Mouse (Mus musculus): Measurements from ENCODE around the gene Itgb3. TPM values are rescaled to one million over a fixed set of nuclear protein-coding genes. Genes with fewer than 3 reads are reported as not detected.

The Itgb3 gene
- polyA plus RNA-seq, 1 experiment from 2014 or later: 0.91 TPM

- H3K36me3 ChIP-seq (ENCODE audit: control insufficient read depth, insufficient read depth): no peaks in the 10 kb centered on the region
- no peak for ATAC-seq
- H3K4me1 ChIP-seq (replicated peaks; ENCODE audit: control insufficient read depth, insufficient read depth, low read length): no peaks in the 10 kb centered on the region
- no peaks in the 10 kb centered on the region for H3K9me3 ChIP-seq (ENCODE audit: control insufficient read depth, low read length)
- H3K4me3 ChIP-seq (replicated peaks; ENCODE audit: low read length): no peak overlapping the region
- H3K27me3 ChIP-seq (replicated peaks; ENCODE audit: control insufficient read depth, insufficient read depth, low read length): no peaks in the 10 kb centered on the region
- 78% methylated on average over 10 of the region's 10 CpGs for WGBS
- no peak overlapping the region for H3K9ac ChIP-seq (replicated peaks; ENCODE audit: low read depth, low read length)
- H3K27ac ChIP-seq (ENCODE audit: low read length): no peak overlapping the region
- H3K4me2 ChIP-seq (ENCODE audit: low read length): no peak overlapping the region
These were observed 33.1 kb downstream of the Itgb3 start for GRCm38 (mm10) chr11:104640894-104641293.

- Histone ChIP-seq H3K4me1 (replicated peaks; ENCODE audit: control insufficient read depth, insufficient read depth, low read length) (no peaks in the 10 kb centered on the region), H3K4me2 (ENCODE audit: low read length) (no peak overlapping the region), H3K4me3 (replicated peaks; ENCODE audit: low read length) (no peak overlapping the region), H3K27ac (ENCODE audit: low read length) (no peak overlapping the region), H3K36me3 (ENCODE audit: control insufficient read depth, insufficient read depth) (no peaks in the 10 kb centered on the region), H3K27me3 (replicated peaks; ENCODE audit: control insufficient read depth, insufficient read depth, low read length) (no peaks in the 10 kb centered on the region), H3K9me3 (ENCODE audit: control insufficient read depth, low read length) (no peaks in the 10 kb centered on the region), H3K9ac (replicated peaks; ENCODE audit: low read depth, low read length) (no peak overlapping the region)
- no peak for ATAC-seq
- 78% methylated on average over 4 of the region's 4 CpGs for WGBS
These were observed 35.4 kb downstream of the Itgb3 start for GRCm38 (mm10) chr11:104643236-104643635.

GRCm38 (mm10) chr11:104645402-104645801 is 37.6 kb downstream of the Itgb3 start:
- Histone ChIP-seq H3K9me3 (ENCODE audit: control insufficient read depth, low read length) (no peaks in the 10 kb centered on the region), H3K4me1 (replicated peaks; ENCODE audit: control insufficient read depth, insufficient read depth, low read length) (no peaks in the 10 kb centered on the region), H3K4me3 (replicated peaks; ENCODE audit: low read length) (no peak overlapping the region), H3K36me3 (ENCODE audit: control insufficient read depth, insufficient read depth) (no peaks in the 10 kb centered on the region), H3K4me2 (ENCODE audit: low read length) (no peak overlapping the region), H3K9ac (replicated peaks; ENCODE audit: low read depth, low read length) (no peak overlapping the region), H3K27me3 (replicated peaks; ENCODE audit: control insufficient read depth, insufficient read depth, low read length) (no peaks in the 10 kb centered on the region), H3K27ac (ENCODE audit: low read length) (no peak overlapping the region)
- ATAC-seq: no peak
- WGBS: 92% methylated on average over 6 of the region's 6 CpGs

- Histone ChIP-seq H3K27ac (ENCODE audit: low read length) (no peak overlapping the region), H3K9ac (replicated peaks; ENCODE audit: low read depth, low read length) (no peak overlapping the region), H3K9me3 (ENCODE audit: control insufficient read depth, low read length) (no peaks in the 10 kb centered on the region), H3K4me3 (replicated peaks; ENCODE audit: low read length) (no peak overlapping the region), H3K36me3 (ENCODE audit: control insufficient read depth, insufficient read depth) (no peaks in the 10 kb centered on the region), H3K4me1 (replicated peaks; ENCODE audit: control insufficient read depth, insufficient read depth, low read length) (no peaks in the 10 kb centered on the region), H3K27me3 (replicated peaks; ENCODE audit: control insufficient read depth, insufficient read depth, low read length) (no peaks in the 10 kb centered on the region), H3K4me2 (ENCODE audit: low read length) (no peak overlapping the region)
- no peak for ATAC-seq
- WGBS: 86% methylated on average over 4 of the region's 4 CpGs
These were observed 38.4 kb downstream of the Itgb3 start for GRCm38 (mm10) chr11:104646173-104646572.

GRCm38 (mm10) chr11:104646611-104647010 is 38.8 kb downstream of the Itgb3 start:
- no peak overlapping the region for H3K9ac ChIP-seq (replicated peaks; ENCODE audit: low read depth, low read length)
- H3K27ac ChIP-seq (ENCODE audit: low read length): no peak overlapping the region
- H3K27me3 ChIP-seq (replicated peaks; ENCODE audit: control insufficient read depth, insufficient read depth, low read length): no peaks in the 10 kb centered on the region
- WGBS: 90% methylated on average over 5 of the region's 5 CpGs
- H3K9me3 ChIP-seq (ENCODE audit: control insufficient read depth, low read length): no peaks in the 10 kb centered on the region
- H3K4me3 ChIP-seq (replicated peaks; ENCODE audit: low read length): no peak overlapping the region
- ATAC-seq: no peak
- H3K4me1 ChIP-seq (replicated peaks; ENCODE audit: control insufficient read depth, insufficient read depth, low read length): no peaks in the 10 kb centered on the region
- H3K4me2 ChIP-seq (ENCODE audit: low read length): no peak overlapping the region
- H3K36me3 ChIP-seq (ENCODE audit: control insufficient read depth, insufficient read depth): no peaks in the 10 kb centered on the region

GRCm38 (mm10) chr11:104647188-104647867 is 39.5 kb downstream of the Itgb3 start:
- H3K9ac ChIP-seq (replicated peaks; ENCODE audit: low read depth, low read length): no peak overlapping the region
- no peak for ATAC-seq
- WGBS: 65% methylated on average over 8 of the region's 8 CpGs
- no peak overlapping the region for H3K4me3 ChIP-seq (replicated peaks; ENCODE audit: low read length)
- no peaks in the 10 kb centered on the region for H3K36me3 ChIP-seq (ENCODE audit: control insufficient read depth, insufficient read depth)
- no peaks in the 10 kb centered on the region for H3K4me1 ChIP-seq (replicated peaks; ENCODE audit: control insufficient read depth, insufficient read depth, low read length)
- H3K9me3 ChIP-seq (ENCODE audit: control insufficient read depth, low read length): no peaks in the 10 kb centered on the region
- no peaks in the 10 kb centered on the region for H3K27me3 ChIP-seq (replicated peaks; ENCODE audit: control insufficient read depth, insufficient read depth, low read length)
- no peak overlapping the region for H3K4me2 ChIP-seq (ENCODE audit: low read length)
- no peak overlapping the region for H3K27ac ChIP-seq (ENCODE audit: low read length)

- no peak for ATAC-seq
These were observed 40.8 kb downstream of the Itgb3 start for GRCm38 (mm10) chr11:104648571-104648970.

GRCm38 (mm10) chr11:104660599-104660998 is 52.8 kb downstream of the Itgb3 start:
- Histone ChIP-seq H3K4me1 (replicated peaks; ENCODE audit: control insufficient read depth, insufficient read depth, low read length) (no peaks in the 10 kb centered on the region), H3K4me3 (replicated peaks; ENCODE audit: low read length) (no peak overlapping the region), H3K9me3 (ENCODE audit: control insufficient read depth, low read length) (no peaks in the 10 kb centered on the region), H3K4me2 (ENCODE audit: low read length) (no peak overlapping the region), H3K36me3 (ENCODE audit: control insufficient read depth, insufficient read depth) (no peaks in the 10 kb centered on the region), H3K9ac (replicated peaks; ENCODE audit: low read depth, low read length) (no peak overlapping the region), H3K27ac (ENCODE audit: low read length) (no peak overlapping the region), H3K27me3 (replicated peaks; ENCODE audit: control insufficient read depth, insufficient read depth, low read length) (no peaks in the 10 kb centered on the region)
- no peak for ATAC-seq
- WGBS: 98% methylated on average over 4 of the region's 4 CpGs

More at GRCm38 (mm10) chr11:104648571-104648970, 40.8 kb downstream of the Itgb3 start:
- no peaks in the 10 kb centered on the region for H3K9me3 ChIP-seq (ENCODE audit: control insufficient read depth, low read length)
- H3K27ac ChIP-seq (ENCODE audit: low read length): no peak overlapping the region
- H3K9ac ChIP-seq (replicated peaks; ENCODE audit: low read depth, low read length): no peak overlapping the region
- no peak overlapping the region for H3K4me3 ChIP-seq (replicated peaks; ENCODE audit: low read length)
- WGBS: 58% methylated on average over 3 of the region's 3 CpGs
- no peaks in the 10 kb centered on the region for H3K27me3 ChIP-seq (replicated peaks; ENCODE audit: control insufficient read depth, insufficient read depth, low read length)
- no peak overlapping the region for H3K4me2 ChIP-seq (ENCODE audit: low read length)
- no peaks in the 10 kb centered on the region for H3K36me3 ChIP-seq (ENCODE audit: control insufficient read depth, insufficient read depth)
- H3K4me1 ChIP-seq (replicated peaks; ENCODE audit: control insufficient read depth, insufficient read depth, low read length): no peaks in the 10 kb centered on the region

GRCm38 (mm10) chr11:104661106-104661505 is 53.3 kb downstream of the Itgb3 start:
- Histone ChIP-seq H3K4me2 (ENCODE audit: low read length) (no peak overlapping the region), H3K4me3 (replicated peaks; ENCODE audit: low read length) (no peak overlapping the region), H3K4me1 (replicated peaks; ENCODE audit: control insufficient read depth, insufficient read depth, low read length) (no peaks in the 10 kb centered on the region), H3K9ac (replicated peaks; ENCODE audit: low read depth, low read length) (no peak overlapping the region), H3K27me3 (replicated peaks; ENCODE audit: control insufficient read depth, insufficient read depth, low read length) (no peaks in the 10 kb centered on the region), H3K36me3 (ENCODE audit: control insufficient read depth, insufficient read depth) (no peaks in the 10 kb centered on the region), H3K27ac (ENCODE audit: low read length) (no peak overlapping the region), H3K9me3 (ENCODE audit: control insufficient read depth, low read length) (no peaks in the 10 kb centered on the region)
- ATAC-seq: no peak
- 93% methylated on average over 5 of the region's 5 CpGs for WGBS

Data from forebrain, embryonic 16.5 days (tissue).